In the genomic region with DNA sequence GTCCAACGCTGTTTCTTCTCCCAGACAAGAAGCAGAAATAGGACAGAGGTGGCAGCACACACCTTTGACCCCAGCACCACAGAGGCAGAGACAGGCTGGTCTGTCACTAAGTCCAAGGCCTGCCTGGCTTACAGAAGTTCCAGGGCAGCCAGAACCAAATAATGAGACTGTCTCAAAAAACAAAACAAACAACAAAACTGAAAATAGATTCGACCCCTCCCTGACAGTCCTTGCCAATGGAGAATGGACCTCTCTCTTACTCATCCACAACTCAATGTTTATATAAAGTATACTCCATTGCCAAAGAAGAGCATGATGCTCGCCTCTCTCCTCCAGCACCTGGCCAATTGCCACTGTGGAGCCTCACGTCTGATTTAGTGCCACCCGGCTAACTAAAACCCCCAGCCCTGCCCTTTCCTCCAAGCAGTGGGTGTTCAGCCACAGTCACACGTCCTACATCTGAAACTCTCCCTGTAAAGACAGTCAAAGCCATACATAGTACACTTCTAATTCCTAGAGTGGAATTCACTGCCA, we compare ENCODE assay signal across 12 mouse cellular contexts. TPM values are rescaled to one million over a fixed set of nuclear protein-coding genes. Genes with fewer than 3 reads are reported as not detected.
DNase-seq lines count a peak whose midpoint lies in the region; ATAC-seq lines count a peak whose summit lies in the region.
"Had no signal": no experiment of that assay in that cellular context is flagged by ENCODE, and none has a peak within 500 bp of the region (broad histone marks: within the 10 kb centered on the region; RNA-seq: fewer than 3 reads in every experiment).

No protein-coding gene starts in this region.

- 69% methylated on average over 6 of the region's 6 CpGs for WGBS in heart, embryonic 10.5 days
- 59% methylated on average over 6 of the region's 6 CpGs for WGBS in liver, embryonic 12.5 days (ENCODE audit: insufficient replicate concordance)
- WGBS in liver, embryonic 13.5 days (ENCODE audit: insufficient replicate concordance), result 63% methylated on average over 6 of the region's 6 CpGs

- H3K27ac ChIP-seq in heart, embryonic 10.5 days, result peak overlapping the region; percentile 59
- H3K27ac ChIP-seq in liver, embryonic 12.5 days, result peak overlapping the region; percentile 5; the same call in 1 of the 2 replicates
- 0 out of 2 replicates have a peak overlapping the region, but pooled peaks have one; percentile 4 for H3K27ac ChIP-seq in liver, embryonic 13.5 days
- H3K27ac ChIP-seq: neural tube, embryonic 12.5 days had no signal

- H3K4me3 ChIP-seq in heart, embryonic 10.5 days, result no peak overlapping the region
- H3K4me3 ChIP-seq in liver, embryonic 12.5 days, result no peak overlapping the region
- H3K4me3 ChIP-seq in liver, embryonic 13.5 days (replicated peaks), result no peak overlapping the region
- H3K4me3 ChIP-seq: neural tube, embryonic 12.5 days had no signal

- H3K9ac ChIP-seq in liver, embryonic 12.5 days, result no peak overlapping the region
- no peak overlapping the region for H3K9ac ChIP-seq in liver, embryonic 13.5 days
- H3K9ac ChIP-seq: neural tube, embryonic 12.5 days had no signal

- no peak overlapping the region for H3K4me2 ChIP-seq in liver, embryonic 12.5 days
- no peak overlapping the region for H3K4me2 ChIP-seq in liver, embryonic 13.5 days
- H3K4me2 ChIP-seq: neural tube, embryonic 12.5 days had no signal

- peak; percentile 61 for DNase-seq in heart, embryonic 10.5 days (ENCODE audit: low spot score)
- DNase-seq in heart, adult 18-20 months, result no peak
- DNase-seq in liver (no peak), NIH3T3 (ENCODE audit: low read depth) (peak; percentile 83)
- no peak for DNase-seq in liver, embryonic 13.5 days
- DNase-seq in left cerebral cortex, adult 9 months (ENCODE audit: low spot score in 2 of 2), result no peak
- DNase-seq: cerebellum, postnatal 10 days; left cerebral cortex, postnatal 4 days had no signal

- no peaks in the 10 kb centered on the region for H3K36me3 ChIP-seq in heart, embryonic 10.5 days
- no peaks in the 10 kb centered on the region for H3K36me3 ChIP-seq in liver, embryonic 12.5 days
- no peaks in the 10 kb centered on the region for H3K36me3 ChIP-seq in liver, embryonic 13.5 days
- H3K36me3 ChIP-seq: neural tube, embryonic 12.5 days had no signal

- ATAC-seq in liver, embryonic 12.5 days, result no peak
- no peak for ATAC-seq in liver, embryonic 13.5 days (ENCODE audit: low read depth)
- ATAC-seq: inflammation-experienced regulatory T-cells, adult 6 months; midbrain, embryonic 16.5 days had no signal

- peaks cover 42% of the 10 kb centered on the region for H3K4me1 ChIP-seq in heart, embryonic 10.5 days
- peaks cover 30% of the 10 kb centered on the region for H3K4me1 ChIP-seq in liver, embryonic 12.5 days
- peaks cover 24% of the 10 kb centered on the region for H3K4me1 ChIP-seq in liver, embryonic 13.5 days (replicated peaks)
- H3K4me1 ChIP-seq: neural tube, embryonic 12.5 days had no signal

- no peaks in the 10 kb centered on the region for H3K9me3 ChIP-seq in heart, embryonic 10.5 days
- H3K9me3 ChIP-seq in liver, embryonic 12.5 days (replicated peaks), result no peaks in the 10 kb centered on the region
- no peaks in the 10 kb centered on the region for H3K9me3 ChIP-seq in liver, embryonic 13.5 days (replicated peaks)
- H3K9me3 ChIP-seq: neural tube, embryonic 12.5 days had no signal

- H3K27me3 ChIP-seq in heart, embryonic 10.5 days (ENCODE audit: insufficient read depth, poor library complexity, severe bottlenecking), result 0 out of 2 replicates have a peak, but pooled peaks cover 5% of the 10 kb centered on the region
- H3K27me3 ChIP-seq in liver, embryonic 12.5 days (replicated peaks), result peaks cover 10% of the 10 kb centered on the region
- H3K27me3 ChIP-seq in liver, embryonic 13.5 days, result 0 out of 2 replicates have a peak, but pooled peaks cover 3% of the 10 kb centered on the region
- H3K27me3 ChIP-seq: neural tube, embryonic 12.5 days had no signal

RNA-seq across cellular contexts. Expression of a gene that starts 36.3 kb away (rescaled TPM):
- 43.6 and 46.0 TPM in 2 replicates for polyA plus RNA-seq in heart, embryonic 10.5 days (2016; fragmentation: Nextera tagmentation; extraction: Ambion mirVana)
- 10 to 100 TPM; 28.2 to 38.8 TPM for total RNA-seq in heart, adult 18-20 months (2021)
- 26.2 and 28.9 TPM in 2 replicates for polyA plus RNA-seq in liver, embryonic 12.5 days (2016; fragmentation: Nextera tagmentation; extraction: Ambion mirVana)
- 18.8 and 25.6 TPM in 2 replicates for polyA plus RNA-seq in liver, embryonic 13.5 days (2015; fragmentation: Nextera tagmentation; extraction: Ambion mirVana)

Comparison
In these comparisons a context has a peak if more than half of its experiments do, and no peak if none do; other contexts are left out.
1. DNase-seq: peak in heart, embryonic 10.5 days (single experiment) and NIH3T3 (single experiment); none in heart, adult 18-20 months (0 of 2), liver (single experiment), liver, embryonic 13.5 days (single experiment) and left cerebral cortex, adult 9 months (0 of 2).
2. H3K27ac ChIP-seq: peak in every context shown above with its lines; median percentile 59 in heart, embryonic 10.5 days; 5 in liver, embryonic 12.5 days; 4 in liver, embryonic 13.5 days.